8 mouse cellular contexts compared by ENCODE assay signal in genomic region chr8:106893481-106894156, GRCm38 (mm10). TPM values are rescaled to one million over a fixed set of nuclear protein-coding genes. Genes with fewer than 3 reads are reported as not detected.
DNase-seq lines count a peak whose midpoint lies in the region; ATAC-seq and TF ChIP-seq lines count a peak whose summit lies in the region.

Gene Utp4, plus strand, starts transcription at chr8:106893636.

- H3K27me3 ChIP-seq in Patski = no peaks in the 10 kb centered on the region

- CTCF ChIA-PET in Patski (lab: Charles Lee) = no interaction called here

- ATAC-seq in Patski = peak; percentile 81
- peak; percentile 97 for ATAC-seq in frontal cortex, adult (ENCODE audit: low TSS enrichment)
- peak; percentile 80 to 87 for ATAC-seq in hematopoietic stem cell, adult 5-6 weeks (replicated peaks in 1 of 2; ENCODE audit: insufficient read depth in 1 of 2, low FRiP score in 2 of 2, low TSS enrichment in 1 of 2, low read depth in 1 of 2, poor library complexity in 2 of 2, severe bottlenecking in 2 of 2)

- POLR2A ChIA-PET in Patski (lab: Charles Lee) = interaction anchor here (0.7 kb wide), 1 partner anchor 108 kb away, joined by 3 read pairs; no protein-coding TSS in a partner anchor

- no peak for TF ChIP-seq CTCF in Patski (IDR thresholded peaks at IDR 0.05)

- DNase-seq in Patski (ENCODE audit: low read depth, low spot score) = no peak
- DNase-seq in cerebellum, adult 9-10 months = peak; percentile 77
- DNase-seq in layer of hippocampus, postnatal 10 days (ENCODE audit: low spot score in 2 of 2) = peak; percentile 80 to 88
- peak; percentile 91 for DNase-seq in lung, postnatal 10 days
- DNase-seq in ovary, postnatal 14 days (ENCODE audit: low spot score) = peak; percentile 80
- peak; percentile 74 to 84 for DNase-seq in thymus, postnatal 10 days (ENCODE audit: low spot score in 2 of 2)

- in situ Hi-C loops in Patski (cut with MboI; ENCODE audit: low pct_unique_long_range_greater_than_20kb) = no loop called here

RNA-seq across cellular contexts. Expression of gene Utp4, which starts in this region (rescaled TPM):
- 47.0 TPM for polyA plus RNA-seq in Patski (2021)
- 30.8 and 37.9 TPM in 2 replicates for total RNA-seq in hematopoietic stem cell, adult 5-6 weeks (2017)
- total RNA-seq in layer of hippocampus, postnatal 10 days (2021) = 10 to 100 TPM; 27.5 to 31.6 TPM
